Mouse (Mus musculus) left cerebral cortex, adult 6 months (tissue): ENCODE results near the gene Pgam1. TPM values are rescaled to one million over a fixed set of nuclear protein-coding genes. Genes with fewer than 3 reads are reported as not detected.

Source experiments
- long read RNA-seq, 2 experiments: library from polyadenylated mRNA; unstranded; transcript quantifications; one replicate each; pipeline ENCODE4 v2.0.0; 2019 to 2020
- polyA plus RNA-seq: library from polyadenylated mRNA; unstranded; fragments of <200 nt; fragmentation: Nextera tagmentation; gene quantifications from 2 replicates; pipeline ENCODE4 v1.2.3, GENCODE M21; 2021

Pgam1 gene
- polyA plus RNA-seq = 796 and 831 TPM in 2 replicates
- long read RNA-seq, experiment 1, transcript Pgam1-201 (4 exons, 1,775 nt) = major isoform, 4,271 of 4,368 reads
- long read RNA-seq, experiment 1, partial matches to known transcripts = 69 of 4,368 reads
- long read RNA-seq, experiment 1, other reads (novel, unspliced or antisense) = 23 of 4,368 reads
- long read RNA-seq, experiment 2, transcript Pgam1-201 (4 exons, 1,775 nt) = major isoform, 1,008 of 1,128 reads
- long read RNA-seq, experiment 2, partial matches to known transcripts = 118 of 1,128 reads
- long read RNA-seq, experiment 2, other reads (novel, unspliced or antisense) = 2 of 1,128 reads

DNA sequence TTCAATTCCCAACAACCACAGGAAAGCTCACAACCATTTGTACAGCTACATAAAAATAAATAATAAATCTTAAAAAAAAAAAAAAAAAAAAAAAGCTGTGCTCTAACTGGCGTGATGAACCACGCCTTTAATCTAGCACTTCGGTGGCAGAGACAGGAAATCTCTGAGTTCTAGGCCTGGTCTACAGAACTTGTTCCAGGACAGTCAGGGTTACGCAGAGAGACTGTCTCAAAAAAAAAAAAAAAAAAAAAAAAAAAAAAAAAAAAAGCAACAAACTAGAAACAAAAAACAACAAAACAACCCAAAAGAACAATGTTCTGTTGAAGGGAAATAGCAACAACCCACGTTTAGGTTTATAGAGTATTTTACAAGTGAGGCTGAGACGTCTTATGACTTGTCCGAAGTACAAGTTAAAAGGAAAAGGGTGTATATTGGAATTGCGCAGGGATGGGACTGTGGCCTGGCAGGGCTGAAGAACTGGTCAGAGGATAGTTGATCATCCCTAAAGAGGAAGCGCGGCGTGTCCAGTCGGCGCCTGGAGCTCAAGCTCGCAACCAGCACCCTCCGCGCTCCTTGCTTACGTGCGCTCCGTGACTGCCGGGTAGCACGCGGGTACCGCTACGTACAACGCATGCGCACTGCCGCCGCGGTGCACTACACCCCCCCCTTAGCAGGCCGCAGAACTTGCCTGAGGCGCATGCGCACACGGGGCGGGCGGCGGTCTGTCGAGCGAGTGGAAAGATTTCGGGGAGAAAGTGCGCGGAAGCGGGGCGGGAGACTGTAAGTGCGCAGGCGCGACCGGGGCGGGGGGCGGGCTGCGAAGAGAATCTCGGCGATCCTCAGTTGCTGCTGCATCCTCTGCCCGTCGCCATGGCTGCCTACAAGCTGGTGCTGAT is at the start of gene Pgam1:
Gene Pgam1, plus strand, starts transcription at position 746 of the 896 bp plus-strand sequence.

GRCm38 (mm10) chr19:41895460-41896318 is 16.0 kb upstream of the Pgam1 start, which contains the start of gene Rrp12:
Rrp12 (minus strand) TSS chr19:41896173.

DNA sequence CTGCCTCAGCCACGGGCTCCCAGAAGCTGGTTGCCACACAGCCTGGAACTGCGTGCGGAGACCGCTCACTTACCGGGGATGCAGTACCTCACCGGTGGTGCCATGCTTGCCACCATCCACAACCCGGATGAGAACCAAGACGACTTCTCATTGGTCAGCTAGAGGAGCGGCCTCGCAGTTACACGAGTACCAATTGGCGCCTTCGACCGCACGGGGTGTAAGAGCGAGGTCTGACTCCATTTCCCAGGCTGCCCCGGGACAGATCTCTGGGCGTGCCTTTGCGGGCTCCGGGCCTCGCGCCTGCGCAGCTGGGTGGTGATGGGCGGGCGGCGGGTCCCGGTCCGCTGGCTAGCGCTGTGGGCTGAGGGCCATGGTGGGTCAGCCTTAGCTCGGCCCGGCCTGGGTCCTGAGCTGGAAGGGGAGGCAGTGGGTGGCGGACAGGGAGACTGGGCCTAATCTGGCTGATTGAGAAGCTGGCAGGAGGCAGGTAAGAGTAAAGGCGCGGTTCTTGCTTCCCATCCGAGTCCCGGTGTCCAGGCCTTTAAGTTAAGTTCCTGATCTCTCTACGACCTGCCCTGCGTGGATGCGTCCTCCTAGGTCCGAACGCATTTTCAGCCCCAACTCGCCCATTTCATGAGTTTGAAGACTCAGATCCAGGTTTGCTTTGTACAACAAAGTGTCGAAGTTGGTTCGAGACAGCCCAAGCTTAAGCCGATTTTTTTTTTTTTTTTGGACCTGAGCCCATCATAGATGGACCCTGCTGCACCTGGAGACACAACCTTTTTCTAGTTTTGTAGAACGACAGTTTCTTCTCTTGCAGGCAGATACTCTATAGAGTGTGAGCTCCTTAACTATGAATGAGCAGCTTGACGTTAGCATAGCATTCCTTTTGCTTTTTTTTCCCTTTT is 21.7 kb downstream of the Pgam1 start, which contains the start of the genes Exosc1 and Zdhhc16:
Gene Exosc1, minus strand, starts transcription at position 245 of the 908 bp plus-strand sequence.
Gene Zdhhc16, plus strand, starts transcription at position 302 of the 908 bp plus-strand sequence.

Other genes starting within 250 kb of the Pgam1 start
- gene Slit1, start 168.3 kb upstream of the Pgam1 start, polyA plus RNA-seq = 7.8 and 9.1 TPM in 2 replicates
- gene Arhgap19, start 109.9 kb upstream of the Pgam1 start, polyA plus RNA-seq = 0.88 and 1.3 TPM in 2 replicates
- gene Frat1, start 82.0 kb upstream of the Pgam1 start, polyA plus RNA-seq = 38.8 and 67.3 TPM in 2 replicates
- 0.47 and 2.9 TPM in 2 replicates for gene Frat2, start 63.8 kb upstream of the Pgam1 start, polyA plus RNA-seq
- 9.4 and 10.5 TPM in 2 replicates for gene Rrp12, start 15.8 kb upstream of the Pgam1 start, polyA plus RNA-seq
- 47.8 and 54.7 TPM in 2 replicates for gene Exosc1, start 21.5 kb downstream of the Pgam1 start, polyA plus RNA-seq
- 33.6 and 40.0 TPM in 2 replicates for gene Zdhhc16, start 21.6 kb downstream of the Pgam1 start, polyA plus RNA-seq
- 7.5 and 9.4 TPM in 2 replicates for gene Mms19, start 69.2 kb downstream of the Pgam1 start, polyA plus RNA-seq
- 4.6 and 7.3 TPM in 2 replicates for gene Ubtd1, start 69.8 kb downstream of the Pgam1 start, polyA plus RNA-seq
- gene Ankrd2, start 124.1 kb downstream of the Pgam1 start, polyA plus RNA-seq = 0.73 and 0.74 TPM in 2 replicates
- 0.40 and 0.59 TPM in 2 replicates for gene Hoga1, start 133.7 kb downstream of the Pgam1 start, polyA plus RNA-seq
- not detected in 2 replicates for gene 4933411K16Rik, start 140.3 kb downstream of the Pgam1 start, polyA plus RNA-seq
- gene Morn4, start 174.4 kb downstream of the Pgam1 start, polyA plus RNA-seq = 54.3 and 60.6 TPM in 2 replicates
- 9.2 and 12.7 TPM in 2 replicates for gene Pi4k2a, start 178.5 kb downstream of the Pgam1 start, polyA plus RNA-seq
- gene Avpi1, start 217.1 kb downstream of the Pgam1 start, polyA plus RNA-seq = 87.6 and 90.4 TPM in 2 replicates
- gene Marveld1, start 235.5 kb downstream of the Pgam1 start, polyA plus RNA-seq = 0.91 and 1.5 TPM in 2 replicates